Mouse (Mus musculus) telencephalon, adult 2 months (tissue): ENCODE data around the gene Limd2.
"Not testable (repeated sequence)": the region's sequence is repeated elsewhere in the genome, so short reads cannot be mapped to it uniquely, and the experiment has no call there.

Experiments used
- DNase-seq: peaks from one replicate; pipeline ENCODE4 v3.0.0-alpha.2; 2011; ENCODE audit warnings: low read depth, low spot score

Gene Limd2

GRCm38 (mm10) chr11:106126727-106127373 is 33.8 kb downstream of the Limd2 start:
- not testable (repeated sequence) for DNase-seq

GRCm38 (mm10) chr11:106125827-106126226 is 34.8 kb downstream of the Limd2 start:
- no peak for DNase-seq

DNA sequence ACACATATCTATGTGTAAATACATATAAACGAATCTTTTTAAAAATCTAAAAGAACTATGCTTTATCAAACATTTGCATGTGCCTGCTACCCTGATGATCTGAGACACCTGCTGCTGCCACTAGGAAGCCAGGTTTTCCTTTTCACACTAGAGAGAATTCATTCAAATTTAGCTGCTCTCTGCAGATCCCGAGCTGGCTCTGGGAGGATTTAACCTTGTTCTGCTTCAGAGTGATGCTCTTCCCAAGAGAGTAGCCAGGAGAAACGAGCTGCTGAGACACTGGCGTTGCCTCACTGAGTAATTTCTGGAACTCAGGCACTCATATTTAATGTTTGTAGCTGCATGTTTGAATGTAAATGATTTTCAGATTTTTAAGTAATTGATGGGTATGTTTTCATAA is 35.9 kb downstream of the Limd2 start:
- no peak for DNase-seq

- DNase-seq = peak; percentile 24
Observed at GRCm38 (mm10) chr11:106122736-106123135, 37.9 kb downstream of the Limd2 start.

- DNase-seq = no peak
Observed at GRCm38 (mm10) chr11:106122221-106122620, 38.4 kb downstream of the Limd2 start.

GRCm38 (mm10) chr11:106111688-106112087 is 49.0 kb downstream of the Limd2 start:
- DNase-seq = no peak
